Mouse (Mus musculus) adrenal gland (tissue): ENCODE data around the gene Spata3.

Source experiments
- intact Hi-C: fragments of 180-260 bp; cut with DNase I; formaldehyde crosslinking; loops from one replicate; pipeline ENCODE4 v1.15.1; 2025

Gene Spata3

DNA sequence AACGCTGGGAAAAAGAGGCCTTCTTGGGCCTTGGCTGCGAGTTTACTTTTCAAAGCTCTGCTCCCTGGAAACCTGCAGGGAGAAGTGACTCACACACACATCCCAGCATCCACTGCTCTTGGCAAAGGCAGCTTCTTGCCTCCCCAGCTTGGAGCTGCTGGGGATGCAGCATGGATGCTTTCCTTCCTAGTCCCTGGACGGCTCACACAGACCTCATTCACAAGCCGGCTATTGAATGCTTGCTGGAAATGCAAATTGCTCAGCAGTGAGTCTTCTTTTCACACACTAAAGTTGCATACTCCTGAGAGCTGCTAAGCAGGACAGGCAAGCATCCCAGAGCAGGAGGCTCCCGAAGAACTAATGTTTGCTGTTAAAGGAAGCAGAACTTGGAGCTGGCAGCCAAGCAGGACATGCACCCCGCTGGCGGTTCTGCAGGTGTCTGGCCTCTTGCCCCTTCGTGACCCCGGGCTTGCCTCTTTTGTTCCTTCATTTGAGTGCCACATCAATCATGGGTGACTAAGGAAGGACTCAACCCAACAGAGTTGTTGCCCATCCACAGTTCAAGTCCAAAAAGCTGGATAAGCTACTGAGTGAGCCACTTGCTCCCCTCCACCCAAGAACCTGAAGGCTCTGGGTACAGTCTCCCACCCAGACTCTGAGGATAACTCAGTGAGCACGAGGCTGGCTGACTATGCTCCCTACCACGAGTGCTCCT is 15.8 kb downstream of the Spata3 start:
- intact Hi-C loops, result no loop called here

DNA sequence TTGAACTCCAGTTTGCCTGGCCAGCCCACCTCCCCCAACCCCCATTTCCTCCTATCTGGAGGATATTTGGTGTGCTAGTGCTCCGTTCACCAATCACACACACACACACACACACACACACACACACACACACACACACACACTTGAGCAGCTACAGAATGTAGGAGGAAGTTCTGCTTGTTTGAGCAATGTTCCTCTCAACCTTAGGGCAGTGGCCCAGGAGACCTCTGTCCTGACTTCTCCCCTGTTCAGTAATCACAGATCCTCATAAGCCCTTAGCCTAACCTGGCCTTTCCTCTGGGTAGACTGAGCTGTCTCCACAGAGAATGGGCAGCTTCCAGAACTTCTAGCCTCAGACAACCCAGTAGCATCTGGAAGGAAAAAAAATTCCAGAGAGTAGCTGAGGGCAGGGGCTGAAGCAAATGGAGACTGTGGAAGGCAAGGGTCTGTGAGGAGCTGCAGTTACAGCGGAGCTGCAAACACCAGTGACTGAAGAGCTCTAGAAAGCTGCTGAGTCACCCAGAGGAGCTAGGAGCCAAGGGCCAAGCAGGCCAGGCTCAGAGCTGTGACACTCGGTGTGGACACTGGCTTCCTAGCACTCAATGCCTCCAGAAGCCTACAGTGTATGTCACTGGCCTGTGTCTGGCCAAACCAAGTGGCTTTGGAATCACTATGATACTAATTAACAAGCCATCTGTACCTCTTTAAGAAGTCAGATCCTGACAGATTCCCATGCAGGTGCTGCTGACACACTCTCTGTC is 21.8 kb downstream of the Spata3 start:
- intact Hi-C loops, result no loop called here

DNA sequence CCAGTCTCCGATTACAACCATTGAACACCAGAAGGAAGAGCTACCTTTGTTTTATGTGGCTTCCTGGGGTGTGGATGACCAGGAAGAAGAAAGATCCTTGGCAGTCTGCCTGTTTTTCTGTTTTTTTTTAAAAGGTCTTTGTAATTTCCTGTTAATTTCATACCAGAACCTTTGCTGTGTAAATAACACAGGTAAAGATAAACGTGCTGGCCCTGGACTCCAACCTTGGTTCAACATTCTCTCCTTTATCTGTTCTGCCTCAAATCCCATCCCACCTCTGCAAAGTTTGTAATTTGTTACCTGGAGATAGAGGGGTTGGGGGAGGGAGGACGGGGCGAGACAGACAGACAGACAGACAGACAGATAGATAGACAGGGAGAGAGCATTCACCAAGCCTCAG is 23.5 kb downstream of the Spata3 start:
- intact Hi-C loops, result no loop called here

DNA sequence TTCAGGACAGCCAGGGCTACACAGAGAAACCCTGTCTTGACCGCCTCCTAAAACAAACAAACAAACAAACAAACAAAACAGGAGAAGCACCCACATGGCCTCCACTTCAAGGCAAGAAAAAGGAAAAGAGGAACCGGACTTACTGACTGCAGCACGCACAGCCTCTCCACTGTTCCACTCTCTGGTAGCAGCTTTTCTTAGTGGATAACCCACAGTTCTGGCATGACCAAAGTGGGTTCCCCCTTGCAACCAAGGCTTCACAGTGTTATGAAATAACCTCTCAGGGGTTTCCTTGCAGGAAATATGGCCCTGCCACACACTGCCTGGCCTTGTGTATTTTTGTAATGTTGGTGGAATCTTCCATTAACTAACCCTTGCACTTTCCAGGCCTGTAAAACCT is 24.2 kb downstream of the Spata3 start:
- intact Hi-C loops, result no loop called here

DNA sequence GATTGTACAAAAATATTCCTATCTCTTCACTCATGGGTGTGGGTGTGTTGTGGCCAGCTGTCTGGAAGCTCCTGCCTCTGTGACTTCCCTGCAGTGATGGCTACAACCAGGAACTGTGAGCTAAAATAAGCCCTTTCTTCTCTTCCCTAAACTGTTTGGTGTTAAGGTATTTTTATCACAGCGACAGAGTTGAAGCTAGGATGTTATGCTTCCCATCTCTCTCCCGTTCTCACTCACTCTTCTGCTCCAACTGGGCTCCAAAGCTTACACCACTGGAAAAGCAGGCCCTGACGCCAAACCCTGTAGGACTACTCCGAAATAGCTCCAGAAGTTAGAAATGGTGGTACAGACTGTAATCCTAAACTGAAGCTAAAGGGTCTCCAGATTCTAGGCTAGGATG is 28.4 kb downstream of the Spata3 start:
- intact Hi-C loops, result no loop called here

DNA sequence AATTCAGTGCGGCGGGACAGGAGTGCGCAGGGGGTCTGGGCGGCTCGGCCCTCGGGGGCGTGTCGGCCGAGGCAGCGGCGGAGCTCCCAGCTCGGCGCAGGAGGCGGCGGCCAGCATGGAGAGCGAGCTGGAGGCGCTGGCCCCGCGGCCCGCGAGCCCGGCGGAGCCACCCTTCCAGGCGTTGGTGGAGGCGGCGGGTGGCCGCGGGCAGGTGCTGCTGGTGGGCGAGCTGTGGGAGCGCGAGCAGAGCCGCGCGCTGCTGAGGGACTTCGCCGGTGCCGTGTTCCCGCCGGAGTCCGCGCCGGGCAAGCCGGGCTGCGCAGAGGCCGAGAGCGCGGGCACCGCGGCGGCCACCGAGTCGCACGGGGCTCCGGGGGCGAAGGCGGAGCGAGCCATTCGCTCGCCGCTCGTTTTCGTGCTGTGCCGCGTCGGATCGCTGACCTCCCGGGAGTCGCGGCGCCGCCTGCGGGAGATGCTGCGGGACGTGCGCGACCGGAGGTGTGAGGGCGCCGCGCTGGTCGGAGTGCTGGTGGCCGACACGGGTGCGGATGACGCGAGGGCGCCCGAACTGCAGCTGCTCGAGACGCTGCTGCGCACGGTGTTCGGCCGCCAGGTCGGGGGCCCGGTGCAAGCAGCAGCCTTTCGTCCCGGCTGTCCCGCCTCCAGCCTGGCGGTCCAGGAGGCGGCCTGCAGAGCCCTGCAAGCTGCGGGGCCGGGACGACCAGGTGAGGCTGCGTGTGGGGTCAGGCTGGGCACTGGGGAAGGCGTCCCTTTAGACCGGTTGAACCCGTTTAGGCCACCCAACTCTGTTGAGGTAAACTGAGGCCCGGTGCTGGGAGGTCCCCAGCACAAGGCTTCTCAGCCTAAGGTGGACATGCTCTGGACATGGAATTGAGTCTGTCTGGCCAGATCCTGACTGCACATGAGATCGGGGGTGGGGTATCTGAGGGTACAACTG is 29.5 kb downstream of the Spata3 start, which contains the start of gene 2810459M11Rik:
Gene 2810459M11Rik (plus strand): TSS at position 16 of the 958 bp plus-strand sequence.
- intact Hi-C loops, result no loop called here

DNA sequence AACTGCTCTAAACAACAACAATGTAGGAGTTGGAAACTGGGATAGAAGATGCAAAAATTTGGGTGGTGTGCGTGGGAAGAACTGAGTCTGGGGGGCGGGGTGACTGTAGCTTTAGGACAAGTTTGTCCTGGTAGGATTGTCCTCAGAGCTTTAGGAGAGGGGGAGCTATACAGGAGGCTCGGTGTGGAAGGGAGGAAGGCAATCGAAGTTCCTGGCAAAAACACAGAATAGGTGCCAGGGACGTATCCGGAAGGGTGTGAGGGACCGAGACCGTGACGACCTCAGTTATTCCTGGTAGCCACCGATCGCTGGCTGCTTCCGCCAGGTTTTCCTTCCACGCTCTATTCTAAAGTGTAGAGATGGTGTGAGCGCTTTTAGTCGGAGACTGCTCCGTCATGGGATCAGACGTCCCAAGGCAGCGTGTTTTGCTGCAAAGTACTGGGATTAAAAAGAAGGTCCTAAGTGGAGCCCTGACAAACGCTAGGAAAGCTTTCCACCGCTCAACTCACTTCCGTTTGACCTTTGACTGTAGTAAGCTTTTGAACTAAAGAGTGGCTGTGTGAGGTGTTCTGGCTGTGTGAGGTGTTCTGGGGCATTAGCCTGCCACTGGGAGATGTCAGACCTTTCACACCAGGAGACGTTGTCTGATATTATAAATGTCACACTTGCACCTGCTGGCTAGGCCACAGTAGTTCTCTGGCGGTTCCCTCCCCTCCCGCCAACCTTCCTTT is 30.4 kb downstream of the Spata3 start:
- intact Hi-C loops, result no loop called here

DNA sequence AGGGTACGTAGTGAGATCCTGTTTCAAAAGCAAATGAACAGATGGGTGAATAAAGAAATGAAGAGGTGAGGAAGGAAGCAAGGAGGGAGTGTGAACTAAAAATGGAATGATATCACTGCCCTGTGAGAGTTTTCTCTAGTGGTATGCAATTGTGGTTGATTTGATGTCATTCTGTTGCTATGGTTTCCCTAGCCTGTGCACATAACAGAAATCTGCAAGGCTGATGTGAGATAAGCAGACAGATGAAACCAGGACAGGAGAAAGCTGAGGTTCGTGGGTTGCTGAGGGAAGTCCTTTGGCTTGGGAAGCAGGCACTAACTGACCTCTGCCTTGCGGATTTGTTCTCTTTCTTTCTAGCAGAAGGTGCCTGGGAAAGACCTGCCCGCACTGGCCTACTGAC is 31.6 kb downstream of the Spata3 start:
- intact Hi-C loops, result no loop called here

DNA sequence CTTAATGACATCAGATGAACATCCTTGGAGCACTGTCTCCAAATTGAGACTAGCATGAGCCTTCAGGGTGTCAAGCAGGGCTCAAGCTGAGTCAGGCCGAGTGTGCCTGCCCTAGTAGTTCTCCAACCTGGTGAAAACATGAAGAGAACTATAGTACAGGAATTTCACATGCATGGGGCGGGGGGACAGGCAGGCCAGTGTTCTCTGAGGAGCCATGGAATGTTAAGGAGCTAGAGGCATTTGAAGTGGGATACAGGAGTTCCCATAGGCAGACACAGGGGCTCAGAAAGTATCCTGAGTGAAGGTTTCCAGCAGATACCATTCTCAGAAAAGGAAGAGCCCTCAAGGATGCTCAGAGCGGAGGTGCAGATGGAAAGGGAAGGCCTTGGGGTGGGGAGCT is 32.1 kb downstream of the Spata3 start:
- intact Hi-C loops, result no loop called here

DNA sequence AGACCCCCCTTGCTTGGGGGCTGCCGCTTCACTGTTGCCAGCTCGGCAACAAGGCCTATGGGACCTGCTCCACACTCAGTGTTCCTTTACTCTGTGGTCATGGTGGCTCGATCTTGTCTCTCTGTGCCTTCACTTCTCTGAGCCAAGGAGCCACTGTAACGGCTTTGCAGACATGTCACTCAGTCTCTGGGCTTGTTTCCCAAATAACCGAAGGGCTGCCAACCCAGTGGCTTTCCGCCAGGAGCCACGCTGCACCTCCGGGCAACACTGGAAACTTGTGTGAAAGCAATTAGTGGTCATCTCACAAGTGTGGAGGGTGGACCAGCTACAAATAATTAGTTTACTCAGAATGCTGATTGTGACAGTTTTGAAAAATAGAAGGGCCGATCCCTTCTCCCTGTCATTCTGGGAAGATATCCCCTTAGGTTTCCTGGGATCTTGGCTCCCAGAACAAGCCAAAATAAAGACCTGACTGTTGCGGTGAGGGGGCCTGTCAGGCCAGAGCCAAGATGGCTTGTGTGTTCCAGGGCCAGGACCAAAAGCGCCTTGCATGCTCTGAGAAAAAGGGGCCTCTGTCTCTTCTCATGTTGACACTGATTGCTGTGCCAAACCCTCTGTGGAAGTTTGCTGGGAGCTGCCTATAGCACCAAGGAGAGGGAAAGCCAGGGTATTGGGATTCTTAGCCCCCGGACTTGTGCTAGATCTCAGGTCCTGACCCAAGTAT is 36.7 kb downstream of the Spata3 start:
- intact Hi-C loops, result no loop called here

DNA sequence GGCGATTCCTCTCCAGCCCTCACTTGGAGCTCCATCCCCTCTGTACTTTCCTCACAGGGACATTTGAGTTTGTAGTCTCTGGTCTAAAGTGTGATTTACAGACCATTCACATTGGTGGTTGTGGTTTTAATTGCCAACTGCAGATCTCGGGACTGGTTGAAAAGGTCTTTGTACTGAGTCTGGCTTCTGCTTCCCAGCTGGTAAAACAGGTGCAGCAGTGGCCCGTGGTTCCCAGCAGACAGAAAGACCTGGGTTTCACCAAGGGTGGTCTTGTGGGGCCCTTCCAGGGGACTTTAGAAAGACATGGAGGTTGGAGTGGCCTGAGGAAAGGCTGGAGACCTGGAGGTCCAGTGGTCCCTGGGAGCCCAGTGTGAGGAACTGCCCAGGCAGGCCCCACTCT is 38.3 kb downstream of the Spata3 start:
- intact Hi-C loops, result no loop called here

DNA sequence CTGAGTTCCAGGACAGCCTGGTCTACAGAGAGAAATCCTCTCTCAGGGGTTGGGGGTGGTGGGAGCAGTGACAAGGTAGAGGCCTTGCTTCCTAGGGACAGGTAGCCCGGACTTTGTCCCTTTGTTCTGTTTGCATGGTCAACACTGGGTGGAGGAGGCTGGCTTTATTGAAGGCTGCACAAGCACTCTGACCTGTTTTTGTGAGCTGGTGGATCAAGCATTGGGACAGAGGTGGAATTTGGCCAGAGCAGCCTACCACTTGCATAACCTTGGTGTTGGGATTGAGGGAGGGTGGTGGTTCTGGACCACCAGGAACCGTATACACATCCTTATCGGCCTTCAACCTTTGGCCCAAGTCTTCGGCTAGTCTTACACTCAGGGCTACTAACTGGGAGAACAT is 39.7 kb downstream of the Spata3 start:
- intact Hi-C loops, result no loop called here

DNA sequence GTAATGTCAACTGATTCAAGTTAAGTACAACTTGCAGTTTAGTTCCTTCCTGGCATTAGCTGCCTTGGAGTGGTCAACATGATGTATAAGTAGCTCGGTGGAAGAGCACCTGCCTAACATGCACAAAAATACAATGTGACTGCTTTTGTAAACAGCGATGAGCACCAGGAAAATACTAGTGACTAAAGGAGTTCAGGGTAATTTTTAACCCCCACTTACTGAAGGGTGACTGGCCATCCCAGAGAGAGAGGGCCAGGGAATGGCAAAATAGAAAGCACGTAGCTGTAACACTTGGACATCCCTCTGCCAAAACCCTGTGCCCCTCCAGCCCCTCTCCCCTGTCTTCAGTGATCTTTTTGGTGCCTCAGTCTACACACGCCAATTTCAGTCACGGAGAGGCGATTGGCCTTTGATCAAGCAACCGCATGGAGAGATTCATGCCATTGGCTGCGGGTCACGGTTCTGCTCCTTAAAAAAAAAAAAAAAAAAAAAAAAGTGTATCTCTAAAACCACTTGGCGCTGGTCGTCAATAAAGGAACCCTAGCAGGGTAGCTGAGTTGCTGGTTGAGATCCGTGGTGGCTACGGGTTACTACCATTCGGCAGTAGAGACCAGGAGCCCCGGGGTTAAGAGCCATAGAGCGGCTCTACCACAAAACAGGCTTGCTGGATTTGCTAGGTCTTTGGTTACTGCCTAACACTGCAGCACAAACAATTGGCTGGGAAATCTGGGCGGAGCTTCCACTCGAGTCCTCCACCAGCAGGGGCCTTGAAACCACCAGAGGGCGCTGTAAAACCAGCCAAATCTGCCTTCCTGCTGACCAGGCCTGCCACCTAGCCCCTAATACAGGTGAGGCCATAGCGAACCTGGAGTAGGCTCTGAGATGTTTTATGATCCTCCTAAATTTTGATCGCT is 42.5 kb downstream of the Spata3 start:
- intact Hi-C loops, result no loop called here

DNA sequence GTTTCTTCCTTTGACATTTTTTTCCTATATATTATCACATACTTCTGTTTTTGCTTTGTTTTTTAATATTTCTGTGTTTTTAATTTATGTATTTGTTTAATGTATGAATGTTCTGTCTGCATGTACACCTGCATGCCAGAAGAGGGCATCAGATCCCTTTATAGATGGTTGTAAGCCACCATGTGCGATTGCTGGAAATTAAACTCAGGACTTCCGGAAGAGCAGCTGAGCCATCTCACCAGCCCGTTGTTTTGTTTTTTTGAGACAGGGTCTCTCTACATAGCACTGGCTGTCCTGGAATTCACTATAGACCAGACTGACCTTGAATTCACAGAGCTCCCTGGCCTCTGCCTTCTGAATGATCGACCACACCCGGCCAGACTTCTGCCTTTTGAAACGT is 45.9 kb downstream of the Spata3 start:
- intact Hi-C loops, result no loop called here

DNA sequence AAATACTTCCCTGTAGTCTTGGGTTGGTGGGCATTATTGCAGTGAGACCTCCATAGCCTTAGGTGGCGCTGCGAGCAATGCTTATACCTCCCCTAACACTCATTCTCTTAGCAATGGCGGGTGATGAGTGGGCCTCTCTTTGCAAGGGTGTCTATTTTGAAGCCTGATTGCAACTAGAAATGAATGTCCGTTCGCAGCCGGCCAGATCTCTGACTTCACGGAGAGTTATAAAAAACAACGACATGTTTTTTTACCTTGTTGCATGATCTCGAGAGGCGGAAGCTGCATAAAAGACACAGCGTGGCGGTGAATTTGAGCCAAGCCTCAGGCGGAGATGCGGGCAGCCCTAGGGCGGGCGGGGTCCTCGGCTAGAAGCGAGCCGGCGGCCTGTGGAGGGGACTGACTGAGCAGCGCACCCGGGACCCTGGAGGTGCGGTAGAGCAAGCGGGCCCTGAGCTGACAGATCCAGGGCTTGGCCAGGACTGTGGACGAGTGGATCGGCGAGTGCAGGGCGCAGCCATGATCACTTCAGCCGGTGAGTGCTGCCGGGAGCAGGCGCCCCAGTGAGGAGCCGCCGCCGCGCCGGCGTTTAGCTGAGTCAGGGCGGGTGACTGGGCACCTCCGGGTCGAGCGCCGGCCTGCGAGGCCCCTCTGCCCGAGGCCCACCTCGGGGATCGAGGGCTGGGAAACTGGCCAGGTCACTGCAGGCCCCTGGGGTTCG is 47.8 kb downstream of the Spata3 start, which contains the start of gene Psmd1:
Gene Psmd1 (plus strand): TSS at position 117 of the 721 bp plus-strand sequence.
- intact Hi-C loops, result no loop called here

DNA sequence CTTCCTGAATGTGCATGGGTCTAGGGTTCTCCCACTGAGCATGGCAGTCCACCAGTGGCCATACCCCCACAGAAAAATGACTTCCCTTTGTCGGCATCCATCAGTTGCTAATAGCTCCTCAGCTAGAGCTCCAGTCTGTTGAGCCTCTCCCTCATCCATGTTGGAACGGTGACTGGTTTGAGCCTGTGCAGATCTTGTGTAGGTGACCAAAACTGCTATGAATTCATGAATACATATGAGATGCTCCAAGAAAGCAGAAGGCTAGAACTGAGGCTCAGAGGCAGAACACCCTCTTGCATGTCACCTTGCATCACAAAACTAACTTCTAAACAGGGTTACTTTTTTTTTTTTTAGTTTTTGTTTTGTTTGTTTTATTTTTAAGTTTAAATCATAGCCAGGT is 59.9 kb downstream of the Spata3 start:
- intact Hi-C loops, result loop anchor here (5.0 kb wide), 1 partner anchor 51 kb away; no protein-coding TSS in a partner anchor
